Mouse (Mus musculus): ENCODE measurements around the gene Vcpkmt.

DNA sequence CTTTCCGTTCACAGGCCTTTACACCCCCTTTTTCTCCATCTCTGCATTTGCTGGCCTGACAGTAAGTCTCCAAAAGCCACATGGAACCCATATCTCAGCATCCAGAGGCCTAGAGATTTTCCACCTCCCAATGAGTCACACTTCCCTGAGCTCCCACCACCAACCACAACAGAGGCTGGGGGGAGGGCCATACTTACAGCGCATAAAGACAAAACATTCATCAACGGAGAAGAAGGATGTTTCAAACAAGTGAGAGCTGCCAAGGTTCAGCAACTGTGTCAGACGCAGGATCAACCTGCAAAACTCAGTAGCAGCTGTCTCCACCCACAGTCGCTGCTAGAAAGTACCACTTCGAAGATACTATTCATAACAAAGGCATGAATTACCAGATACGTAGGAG is 43.5 kb downstream of the Vcpkmt start:
- TF ChIP-seq CTCF (IDR thresholded peaks at IDR 0.05; ENCODE audit: low read depth), result no peak
- no peak for TF ChIP-seq EP300 (IDR thresholded peaks at IDR 0.05; ENCODE audit: low read depth)

Measured in liver, postnatal 0 days (tissue).